Mouse (Mus musculus): ENCODE data around the gene Rab4a.
A peak's percentile ranks its signal among the peaks of the same experiment; 100 is the strongest.

DNA sequence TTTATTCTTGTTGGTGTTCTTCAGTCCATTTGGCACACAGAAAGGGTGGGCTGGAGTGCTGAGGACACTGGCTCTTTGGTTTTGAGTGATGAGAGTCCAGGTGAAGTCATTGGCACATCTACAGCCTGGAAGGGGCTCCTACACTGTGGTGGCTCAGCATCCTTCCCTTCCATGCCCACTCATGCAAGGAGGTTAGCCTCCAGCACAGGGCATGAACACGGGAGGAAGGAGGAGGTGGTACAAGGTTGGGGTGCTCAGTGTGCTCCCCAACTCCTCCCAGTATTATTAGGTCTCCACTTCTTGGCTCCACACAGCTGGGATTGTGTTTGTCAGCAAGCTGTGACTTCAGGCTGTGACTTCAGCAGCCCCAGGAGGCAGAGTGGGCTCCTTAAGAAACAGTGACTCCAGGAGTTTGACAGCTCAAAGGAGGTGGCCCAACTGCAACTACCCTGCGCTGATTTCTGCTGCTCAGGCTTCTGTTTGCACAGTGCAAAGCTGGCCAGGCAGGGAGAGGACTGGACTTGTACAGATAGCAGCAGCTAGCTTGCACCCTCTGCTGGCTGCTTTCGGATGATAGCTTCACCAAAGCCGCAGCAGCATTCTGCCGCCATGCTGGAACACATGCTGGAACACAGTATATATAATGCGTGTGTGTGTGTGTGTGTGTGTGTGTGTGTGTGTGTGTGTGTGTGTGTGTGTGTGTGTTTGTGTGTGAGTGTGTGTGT is 22.1 kb upstream of the Rab4a start:
- TF ChIP-seq CTCF (IDR thresholded peaks at IDR 0.05; ENCODE audit: borderline replicate concordance, insufficient read depth, low read depth, low read length), result peak; percentile 94
- TF ChIP-seq POLR2A (IDR thresholded peaks at IDR 0.05; ENCODE audit: borderline replicate concordance, insufficient read depth, low read length), result 0 out of 2 replicates have a peak, but pooled peaks have one; percentile 8
